Mouse (Mus musculus): ENCODE measurements around the gene Map3k7.

The Map3k7 gene

DNA sequence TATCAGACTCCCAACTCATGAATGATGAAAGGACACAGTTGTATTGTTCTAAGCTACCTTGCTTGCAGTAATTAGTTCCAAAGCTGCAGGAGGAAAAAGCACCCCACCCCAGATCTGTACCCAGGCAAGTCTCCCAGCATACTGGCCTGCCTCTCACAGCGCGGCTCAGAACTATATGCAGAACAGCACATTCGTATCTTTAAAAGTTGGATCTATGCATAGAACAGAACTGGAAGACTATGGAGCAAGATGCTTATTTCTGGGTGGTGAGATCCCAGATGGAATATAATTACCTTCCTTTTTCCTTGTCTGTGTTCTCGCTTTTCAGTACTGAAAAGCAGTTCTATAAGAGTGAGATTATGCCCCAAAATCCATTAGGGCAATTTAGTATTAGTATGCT, 96.8 kb downstream of the Map3k7 start:
- no peak for DNase-seq (ENCODE audit: low read depth)

DNA sequence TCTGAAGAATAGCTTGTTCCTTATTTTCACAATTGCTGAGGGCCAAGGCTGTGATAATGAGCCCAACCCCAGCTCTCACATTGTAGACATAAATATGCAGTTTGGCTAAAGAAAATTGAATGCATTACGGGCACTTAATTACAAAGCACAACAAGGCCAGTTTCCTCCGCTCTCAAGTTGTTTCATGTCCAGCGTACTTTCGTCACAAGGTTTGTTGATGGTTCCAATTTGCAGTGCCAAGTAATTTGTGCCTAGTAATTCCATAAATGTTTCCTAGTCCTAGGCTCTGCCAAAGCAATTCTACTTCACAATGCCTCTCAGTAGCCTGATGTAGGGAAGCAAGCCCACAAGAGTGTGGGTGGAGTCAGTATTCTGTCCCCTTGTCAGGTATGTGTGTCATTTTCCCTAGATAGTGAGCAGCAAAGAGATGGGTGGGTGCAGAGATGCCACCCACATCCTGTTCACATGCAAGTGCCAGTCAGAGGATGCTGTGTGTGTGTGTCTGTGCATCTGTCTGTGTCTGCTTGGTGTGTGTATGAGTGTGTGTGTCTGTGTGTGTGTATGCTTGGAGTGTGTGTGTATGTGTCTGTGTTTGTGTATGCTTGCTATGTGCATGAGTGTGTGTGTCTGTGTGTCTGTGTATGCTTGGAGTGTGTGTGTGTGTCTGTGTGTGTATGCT, 98.6 kb downstream of the Map3k7 start:
- no peak for DNase-seq (ENCODE audit: low read depth)

DNA sequence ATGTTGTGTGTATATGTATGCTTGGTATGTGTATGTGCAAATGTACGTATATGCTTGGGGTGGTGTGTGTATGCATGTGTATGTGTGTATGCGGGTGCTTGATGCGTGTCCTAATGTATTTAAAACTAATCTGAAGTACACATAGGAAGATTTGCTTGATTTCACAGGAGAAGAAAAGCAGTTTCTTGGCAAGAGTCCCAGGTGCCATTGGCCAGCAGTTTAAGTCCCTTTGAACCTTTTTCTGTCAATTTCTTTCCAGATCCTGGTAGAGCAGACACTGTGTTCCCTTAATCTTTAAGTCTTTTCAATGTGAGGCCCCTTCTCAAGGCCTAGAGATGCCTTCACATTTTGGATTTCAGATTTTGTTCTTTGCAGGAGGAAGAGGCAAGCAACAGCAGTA, 99.4 kb downstream of the Map3k7 start:
- no peak for DNase-seq (ENCODE audit: low read depth)
